Mouse (Mus musculus) cortical plate, adult 2 months (tissue): ENCODE measurements around the gene Il20rb. TPM values are rescaled to one million over a fixed set of nuclear protein-coding genes. Genes with fewer than 3 reads are reported as not detected.

Source experiments
- H3K27ac ChIP-seq: fragments of 200-500 bp; 2 replicates; pipeline ENCODE4 v1.5.1; 2012; ENCODE audit warnings: low read length, control low read depth, inconsistent platforms; ENCODE audit not compliant: insufficient read depth
- H3K4me1 ChIP-seq: fragments of 200-500 bp; 2 replicates; pipeline ENCODE4 v1.6.1; 2011; ENCODE audit warnings: low read length; ENCODE audit not compliant: control insufficient read depth, insufficient read depth
- H3K4me3 ChIP-seq: fragments of 200-500 bp; 2 replicates; pipeline ENCODE4 v1.5.1; 2011; ENCODE audit warnings: mild to moderate bottlenecking, low read length, control low read depth; ENCODE audit not compliant: insufficient read depth
- CTCF ChIP-seq: fragments of 200-500 bp; IDR thresholded peaks from 2 replicates; pipeline ENCODE4 v1.5.1; 2011; ENCODE audit warnings: mild to moderate bottlenecking, control low read depth, low read length; ENCODE audit not compliant: insufficient read depth; ENCODE audit errors: extremely low read depth
- POLR2A ChIP-seq: fragments of 200-500 bp; IDR thresholded peaks from 2 replicates; pipeline ENCODE4 v1.6.1; 2011; ENCODE audit warnings: mild to moderate bottlenecking, low read length, control low read depth; ENCODE audit not compliant: insufficient read depth; ENCODE audit errors: extremely low read depth
- polyA plus RNA-seq: library from polyadenylated mRNA; depleted of rRNA; stranded (reverse); fragments of >200 nt; gene quantifications from 2 replicates; pipeline ENCODE4 v1.2.3, GENCODE M21; 2012; rRNA removed

The Il20rb gene
- polyA plus RNA-seq, 1 experiment = 1.2 TPM

- no peak for TF ChIP-seq POLR2A
- no peak for TF ChIP-seq CTCF
- Histone ChIP-seq H3K4me3 (no peak overlapping the region), H3K27ac (no peak overlapping the region), H3K4me1 (no peaks in the 10 kb centered on the region)
Observed at GRCm38 (mm10) chr9:100440111-100440790, 46.3 kb downstream of the Il20rb start.

- TF ChIP-seq POLR2A (no peak), CTCF (no peak)
- Histone ChIP-seq H3K4me3 (no peak overlapping the region), H3K27ac (no peak overlapping the region), H3K4me1 (no peaks in the 10 kb centered on the region)
Observed at GRCm38 (mm10) chr9:100439481-100439880, 47.1 kb downstream of the Il20rb start.

GRCm38 (mm10) chr9:100438994-100439393 lies 47.6 kb downstream of the Il20rb start:
- Histone ChIP-seq H3K27ac (no peak overlapping the region), H3K4me3 (no peak overlapping the region), H3K4me1 (no peaks in the 10 kb centered on the region)
- TF ChIP-seq POLR2A (no peak), CTCF (no peak)

- Histone ChIP-seq H3K4me1 (no peaks in the 10 kb centered on the region), H3K4me3 (no peak overlapping the region), H3K27ac (no peak overlapping the region)
- TF ChIP-seq POLR2A = no peak
- TF ChIP-seq CTCF = no peak
Observed at GRCm38 (mm10) chr9:100436865-100437595, 49.6 kb downstream of the Il20rb start.

- no peak overlapping the region for H3K4me3 ChIP-seq
- H3K27ac ChIP-seq = no peak overlapping the region
- TF ChIP-seq POLR2A (no peak), CTCF (no peak)
- H3K4me1 ChIP-seq = no peaks in the 10 kb centered on the region
Observed at GRCm38 (mm10) chr9:100431355-100431754, 55.2 kb downstream of the Il20rb start.

GRCm38 (mm10) chr9:100430911-100431310 lies 55.7 kb downstream of the Il20rb start:
- Histone ChIP-seq H3K4me3 (no peak overlapping the region), H3K4me1 (no peaks in the 10 kb centered on the region), H3K27ac (no peak overlapping the region)
- no peak for TF ChIP-seq POLR2A
- TF ChIP-seq CTCF = no peak

- Histone ChIP-seq H3K4me3 (no peak overlapping the region), H3K27ac (no peak overlapping the region), H3K4me1 (no peaks in the 10 kb centered on the region)
- no peak for TF ChIP-seq POLR2A
Observed at GRCm38 (mm10) chr9:100419644-100420043, 66.9 kb downstream of the Il20rb start.

GRCm38 (mm10) chr9:100419103-100419502 lies 67.5 kb downstream of the Il20rb start:
- TF ChIP-seq CTCF (no peak), POLR2A (no peak)
- H3K4me1 ChIP-seq = no peaks in the 10 kb centered on the region
- H3K27ac ChIP-seq = no peak overlapping the region
- H3K4me3 ChIP-seq = no peak overlapping the region

GRCm38 (mm10) chr9:100416756-100417155 lies 69.8 kb downstream of the Il20rb start:
- no peaks in the 10 kb centered on the region for H3K4me1 ChIP-seq
- TF ChIP-seq CTCF = no peak
- TF ChIP-seq POLR2A = no peak
- H3K27ac ChIP-seq = no peak overlapping the region
- H3K4me3 ChIP-seq = no peak overlapping the region

GRCm38 (mm10) chr9:100416299-100416698 lies 70.3 kb downstream of the Il20rb start:
- H3K4me3 ChIP-seq = no peak overlapping the region
- H3K27ac ChIP-seq = no peak overlapping the region
- TF ChIP-seq CTCF = no peak
- TF ChIP-seq POLR2A = no peak
- no peaks in the 10 kb centered on the region for H3K4me1 ChIP-seq

GRCm38 (mm10) chr9:100415328-100415979 lies 71.1 kb downstream of the Il20rb start:
- Histone ChIP-seq H3K27ac (no peak overlapping the region), H3K4me1 (no peaks in the 10 kb centered on the region), H3K4me3 (no peak overlapping the region)
- TF ChIP-seq POLR2A = no peak
- TF ChIP-seq CTCF = no peak

Other genes starting within 250 kb of the Il20rb start
- 24.5 and 27.2 TPM in 2 replicates for gene Nck1, start 59.3 kb upstream of the Il20rb start, polyA plus RNA-seq
- 17.0 and 18.0 TPM in 2 replicates for gene Slc35g2, start 84.3 kb upstream of the Il20rb start, polyA plus RNA-seq
- gene Stag1, start 111.0 kb upstream of the Il20rb start, polyA plus RNA-seq = 26.7 and 30.4 TPM in 2 replicates